Mouse (Mus musculus) granulocyte monocyte progenitor cell, adult 5-6 weeks (primary cell): ENCODE measurements around the gene Msi2. TPM values are rescaled to one million over a fixed set of nuclear protein-coding genes. Genes with fewer than 3 reads are reported as not detected.
A peak's percentile ranks its signal among the peaks of the same experiment; 100 is the strongest.

Experiments
- ATAC-seq: replicated peaks from 2 replicates; pipeline ENCODE4 v1.8.0; 2016; ENCODE audit warnings: mild to moderate bottlenecking, moderate TSS enrichment, inconsistent platforms; ENCODE audit not compliant: poor library complexity, severe bottlenecking
- total RNA-seq, 2 experiments: library from RNA; stranded (forward) in 1 of 2; stranded (reverse) in 1 of 2; fragments of 200-712, 200-1000 nt in 1 of 2; fragments of >200 nt in 1 of 2; fragmentation: Nextera tagmentation in 1 of 2; gene quantifications; 2 replicates each; pipeline ENCODE4 v1.2.3; 2014 to 2017

Msi2 gene
- total RNA-seq, 2 experiments from 2014 or later = 34.7 to 39.6 TPM

DNA sequence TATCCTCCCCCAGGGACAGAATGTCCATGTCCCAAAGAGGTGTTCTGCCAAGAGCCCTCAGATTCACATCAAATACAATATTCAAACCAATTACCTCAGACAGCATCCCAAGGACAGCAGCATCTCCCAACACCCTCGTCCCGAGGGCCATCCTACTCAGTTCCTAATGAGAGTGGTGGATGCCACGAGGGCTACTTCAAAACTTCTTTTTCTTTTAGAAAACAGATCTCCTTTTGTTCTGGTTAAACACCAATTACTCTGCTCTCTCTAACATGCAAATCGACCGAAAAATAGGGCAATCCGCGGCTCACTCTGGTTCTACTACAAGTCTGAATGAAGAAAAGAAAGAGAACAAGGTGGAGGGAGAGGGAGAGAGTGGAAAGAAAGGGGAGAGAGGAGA is 73.6 kb downstream of the Msi2 start:
- ATAC-seq = no peak

GRCm38 (mm10) chr11:88639862-88640261 is 78.5 kb downstream of the Msi2 start:
- ATAC-seq = no peak

- ATAC-seq = no peak
Measured at GRCm38 (mm10) chr11:88638936-88639542, 79.3 kb downstream of the Msi2 start.

DNA sequence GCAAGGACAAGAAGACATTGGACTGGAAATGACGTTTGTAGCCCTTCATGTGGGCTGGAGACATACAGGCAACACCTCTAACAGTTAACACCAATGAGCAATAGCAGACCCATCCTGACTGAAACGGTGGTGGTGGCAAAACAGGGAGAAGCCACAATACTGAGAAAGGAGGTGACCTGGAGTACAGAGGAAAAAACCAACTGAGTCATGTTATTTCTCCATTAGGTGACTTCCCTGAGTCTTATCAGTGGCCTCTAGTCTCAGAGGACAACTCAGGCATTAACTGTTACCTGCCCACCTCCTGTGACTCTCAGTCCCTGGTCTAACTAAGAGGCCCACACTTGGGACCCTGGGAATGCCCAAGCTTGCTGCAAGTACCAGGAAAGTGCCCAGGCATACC is 80.1 kb downstream of the Msi2 start:
- ATAC-seq = no peak

- ATAC-seq = no peak
Measured at GRCm38 (mm10) chr11:88636934-88637333, 81.4 kb downstream of the Msi2 start.

- ATAC-seq = no peak
Measured at GRCm38 (mm10) chr11:88636319-88636718, 82.0 kb downstream of the Msi2 start.

DNA sequence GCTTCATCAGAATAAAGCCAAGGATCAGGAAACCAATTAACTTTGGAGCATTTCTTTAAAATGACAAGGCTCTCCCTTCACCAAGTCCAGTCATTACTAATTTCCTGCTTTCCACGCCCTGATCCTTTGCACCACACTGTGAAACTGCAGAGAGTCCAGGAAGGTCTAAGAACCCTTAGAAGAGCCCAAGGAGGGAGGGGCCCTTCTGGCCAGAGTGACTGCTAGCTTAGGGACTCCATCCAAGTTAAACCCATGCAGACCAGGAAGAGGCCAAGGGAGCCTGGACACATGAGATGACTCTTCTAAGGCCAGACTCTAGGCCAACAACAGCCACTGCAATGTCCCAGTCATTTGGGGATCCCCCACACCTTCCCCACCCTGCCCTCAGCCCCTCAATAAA is 83.7 kb downstream of the Msi2 start:
- no peak for ATAC-seq

DNA sequence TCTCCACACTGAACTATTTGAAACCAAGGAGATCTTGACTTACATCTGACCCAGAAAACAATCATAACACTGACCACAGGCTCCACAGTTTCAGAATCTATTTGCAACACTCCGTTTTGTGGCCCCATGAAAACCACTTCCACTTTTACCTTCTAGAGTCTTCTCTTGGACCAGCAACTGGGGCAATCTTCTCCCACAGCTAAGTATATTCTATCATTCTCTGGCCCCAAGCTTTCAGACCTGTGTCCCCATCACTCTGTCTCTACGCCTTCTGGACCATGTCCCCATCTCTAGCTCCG is 86.4 kb downstream of the Msi2 start:
- ATAC-seq = peak; percentile 86

DNA sequence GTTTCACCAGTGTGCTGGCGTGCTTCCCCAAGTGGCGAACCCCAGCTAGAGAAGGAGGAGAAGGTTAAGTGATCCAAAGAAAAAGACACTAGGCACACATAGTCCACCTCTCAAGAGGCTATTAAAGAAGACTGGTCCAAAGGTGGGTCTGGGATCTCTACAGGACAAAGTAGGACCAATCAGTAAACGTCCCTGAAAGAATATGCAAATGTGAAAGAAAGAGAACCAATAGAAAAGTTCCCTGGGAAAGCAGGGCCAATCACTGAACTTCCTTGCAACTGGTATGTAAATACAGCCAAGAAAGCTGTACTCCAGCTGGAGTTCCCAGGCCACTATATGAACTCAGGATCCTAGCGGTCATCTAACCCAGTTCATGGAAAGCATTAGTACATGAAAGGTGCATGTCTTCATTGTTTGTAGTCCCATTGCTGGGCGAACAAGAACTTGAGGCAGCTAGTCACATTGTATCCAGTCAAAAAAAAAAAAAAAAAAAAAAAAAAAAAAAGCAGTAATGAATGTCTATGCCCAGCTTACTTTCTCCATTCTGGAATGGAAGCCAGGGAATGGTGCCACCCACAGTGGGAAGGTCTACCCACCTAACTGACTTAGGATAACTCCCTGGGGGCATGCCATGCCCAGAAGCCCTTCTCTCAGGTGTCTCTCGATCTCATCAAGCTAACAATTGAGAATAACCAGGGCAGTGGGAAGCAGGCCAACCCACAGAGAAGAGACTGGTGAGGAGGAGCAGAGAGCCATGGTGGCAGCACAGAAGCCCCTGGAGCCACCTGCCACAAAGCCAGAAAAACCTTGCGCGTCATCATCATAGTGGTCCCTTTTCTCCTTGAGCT is 87.0 kb downstream of the Msi2 start:
- no peak for ATAC-seq

- no peak for ATAC-seq
Measured at GRCm38 (mm10) chr11:88629619-88630018, 88.7 kb downstream of the Msi2 start.

GRCm38 (mm10) chr11:88629165-88629564 is 89.1 kb downstream of the Msi2 start:
- ATAC-seq = no peak

GRCm38 (mm10) chr11:88628676-88629075 is 89.6 kb downstream of the Msi2 start:
- ATAC-seq = no peak

GRCm38 (mm10) chr11:88627327-88627726 is 91.0 kb downstream of the Msi2 start:
- no peak for ATAC-seq

DNA sequence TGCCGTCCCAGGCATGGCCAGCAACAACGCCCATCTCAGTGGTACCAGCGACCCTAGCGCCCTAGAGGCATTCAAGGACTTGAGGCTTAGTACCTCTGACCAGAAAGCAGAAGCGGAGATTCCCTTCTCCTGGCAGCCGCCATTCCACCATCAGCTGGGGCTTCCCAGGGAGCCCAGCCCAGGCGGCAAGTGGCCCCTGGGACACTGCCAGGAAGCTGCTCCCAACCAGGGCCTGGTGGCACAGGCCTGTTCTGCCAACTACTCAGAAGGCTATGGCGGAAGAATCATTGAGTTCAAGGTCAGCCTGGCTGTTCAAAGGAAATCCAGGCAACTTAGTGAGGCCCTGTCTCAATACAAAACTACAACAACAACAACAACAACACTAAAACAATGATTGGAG is 91.7 kb downstream of the Msi2 start:
- no peak for ATAC-seq

DNA sequence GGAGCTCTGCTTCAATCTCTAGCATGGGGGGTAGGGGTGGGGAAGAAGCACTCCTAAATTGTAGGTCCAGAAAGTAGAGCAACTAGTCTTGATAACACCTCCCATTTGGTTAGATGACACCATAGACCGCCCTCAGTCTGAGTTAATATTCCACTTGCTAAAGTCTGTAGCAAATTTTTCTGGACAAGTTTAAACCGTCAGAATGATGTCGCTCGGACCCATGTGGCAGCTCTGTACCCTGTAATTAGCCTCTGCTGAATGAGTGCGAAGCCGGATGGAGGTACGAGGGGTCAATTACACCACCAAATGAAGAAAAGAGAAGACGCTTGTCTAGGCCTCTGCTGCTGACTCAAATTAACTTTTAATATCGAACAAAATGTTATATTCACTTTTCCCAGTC is 92.3 kb downstream of the Msi2 start:
- no peak for ATAC-seq

- ATAC-seq = no peak
Measured at GRCm38 (mm10) chr11:88625063-88625462, 93.2 kb downstream of the Msi2 start.

GRCm38 (mm10) chr11:88624627-88625026 is 93.7 kb downstream of the Msi2 start:
- no peak for ATAC-seq

- ATAC-seq = peak; percentile 26; the same call in 1 of the 2 replicates
Measured at GRCm38 (mm10) chr11:88623671-88624070, 94.6 kb downstream of the Msi2 start.

- ATAC-seq = no peak
Measured at GRCm38 (mm10) chr11:88622496-88622895, 95.8 kb downstream of the Msi2 start.

DNA sequence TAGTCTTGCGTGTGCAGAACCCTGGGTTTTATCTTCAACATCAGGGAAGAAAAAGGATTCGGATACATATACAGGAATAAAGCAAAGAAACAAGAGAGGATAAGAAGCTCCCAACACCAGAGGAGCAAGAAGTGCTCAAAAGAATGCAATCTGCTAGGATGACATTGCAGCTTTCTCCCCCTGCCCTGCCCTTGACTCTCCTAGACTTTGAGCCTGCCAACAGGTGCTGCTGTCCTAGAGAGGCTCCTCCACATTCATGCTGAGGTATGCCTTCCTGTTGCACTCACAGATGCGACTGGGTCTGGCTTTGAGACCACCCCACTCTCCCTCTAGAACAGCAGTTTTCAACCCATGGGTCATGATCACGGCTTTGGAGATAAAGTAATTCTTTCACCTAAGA is 96.5 kb downstream of the Msi2 start:
- no peak for ATAC-seq

GRCm38 (mm10) chr11:88620158-88620973 is 97.9 kb downstream of the Msi2 start:
- no peak for ATAC-seq
